Mouse (Mus musculus) kidney, postnatal 0 days (tissue): ENCODE results near the gene Tubgcp6. TPM values are rescaled to one million over a fixed set of nuclear protein-coding genes. Genes with fewer than 3 reads are reported as not detected.
A peak's percentile ranks its signal among the peaks of the same experiment; 100 is the strongest.

Source experiments
- ATAC-seq: fragments of 200-750 bp; cut with Nextera tagmentation; replicated peaks from 2 replicates; pipeline ENCODE4 v1.8.0; 2017; ENCODE audit warnings: low read depth, moderate number of reproducible peaks, moderate TSS enrichment, moderate library complexity; ENCODE audit not compliant: low FRiP score
- DNase-seq: peaks from one replicate; pipeline ENCODE4 v3.0.0-alpha.2; 2016; ENCODE audit warnings: low spot score
- H3K27ac ChIP-seq: fragments of 300-500 bp; sonication (generic); 2 replicates; pipeline ENCODE4 v1.5.1; 2014; ENCODE audit warnings: mild to moderate bottlenecking
- H3K27me3 ChIP-seq: fragments of 300-500 bp; sonication (generic); 2 replicates; pipeline ENCODE4 v1.6.1; 2014; ENCODE audit warnings: low read length, mixed read lengths; ENCODE audit not compliant: insufficient read depth
- H3K36me3 ChIP-seq: fragments of 300-500 bp; sonication (generic); 2 replicates; pipeline ENCODE4 v1.6.1; 2014; ENCODE audit warnings: low read length, mixed read lengths; ENCODE audit not compliant: insufficient read depth
- H3K4me1 ChIP-seq: fragments of 300-500 bp; sonication (generic); replicated peaks from 2 replicates; pipeline ENCODE4 v1.6.1; 2014; ENCODE audit warnings: antibody characterized with exemption, low read length, mixed read lengths; ENCODE audit not compliant: insufficient read depth
- H3K4me2 ChIP-seq: fragments of 300-500 bp; sonication (generic); 2 replicates; pipeline ENCODE4 v1.6.1; 2014; ENCODE audit warnings: mild to moderate bottlenecking, low read length, moderate library complexity, mixed read lengths
- H3K4me3 ChIP-seq: fragments of 300-500 bp; sonication (generic); replicated peaks from 2 replicates; pipeline ENCODE4 v1.5.1; 2014; ENCODE audit warnings: low read depth, low read length
- H3K9ac ChIP-seq: fragments of 300-500 bp; sonication (generic); 2 replicates; pipeline ENCODE4 v1.6.1; 2014; ENCODE audit warnings: low read depth, low read length
- H3K9me3 ChIP-seq: fragments of 300-500 bp; sonication (generic); replicated peaks from 2 replicates; pipeline ENCODE4 v1.6.1; 2016; ENCODE audit warnings: low read length, inconsistent platforms, mixed read lengths
- CTCF ChIP-seq: IDR thresholded peaks from 2 replicates; pipeline ENCODE4 v1.5.1; 2016; ENCODE audit warnings: antibody characterized with exemption, low read depth, mild to moderate bottlenecking, moderate library complexity
- WGBS: fragments of 180-500 bp; shearing (Covaris S2); extraction: QIAGEN DNeasy Blood & Tissue Kit; methylation state at CpG from one replicate; pipeline ENCODE4 v1.1.7; 2014; 5-methylcytosine and 5-hydroxymethylcytosine counted together
- microRNA-seq: library from miRNA; unstranded; fragments of <30 nt; microRNA quantifications from one replicate; pipeline ENCODE4, GENCODE M21; 2016
- polyA plus RNA-seq: library from polyadenylated mRNA; unstranded; fragments of >200 nt; fragmentation: Nextera tagmentation; extraction: Ambion mirVana; gene quantifications from 2 replicates; pipeline ENCODE4 v1.2.1, GENCODE M21; 2015

Tubgcp6 gene
- polyA plus RNA-seq, 1 experiment from 2014 or later: 6.6 TPM

DNA sequence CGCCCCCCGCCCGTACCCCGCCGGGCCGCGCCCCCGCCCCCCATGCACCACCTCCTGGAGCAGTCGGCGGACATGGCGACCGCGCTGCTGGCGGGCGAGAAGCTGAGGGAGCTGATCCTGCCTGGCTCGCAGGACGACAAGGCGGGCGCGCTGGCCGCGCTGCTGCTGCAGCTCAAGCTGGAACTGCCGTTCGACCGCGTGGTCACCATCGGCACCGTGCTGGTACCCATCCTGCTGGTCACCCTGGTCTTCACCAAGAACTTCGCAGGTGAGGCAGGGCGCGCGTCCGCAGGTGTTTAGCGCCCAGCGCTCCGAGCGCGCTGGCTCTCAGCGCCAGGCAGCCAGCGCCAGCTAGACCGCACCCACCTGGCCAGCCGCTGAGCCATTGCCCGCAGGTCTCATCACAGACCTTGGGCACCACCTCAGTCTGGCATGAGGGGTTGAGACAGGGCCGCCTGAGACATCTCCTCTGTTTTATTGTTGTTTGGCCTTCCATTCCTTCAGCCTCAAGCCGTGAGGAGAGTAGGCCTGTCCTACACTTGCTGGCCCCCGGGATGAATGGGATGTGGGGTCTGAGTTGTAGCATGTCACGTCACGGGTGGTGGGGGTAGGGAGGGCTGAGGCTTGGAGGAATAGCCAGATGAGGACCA lies 62.8 kb downstream of the Tubgcp6 start:
- peak overlapping the region; percentile 62 for H3K4me3 ChIP-seq
- H3K27ac ChIP-seq: no peak overlapping the region
- H3K9ac ChIP-seq: peak overlapping the region; percentile 53; the same call in 1 of the 2 replicates
- no peak for TF ChIP-seq CTCF
- no peak; the same call in 1 of the 2 replicates for ATAC-seq
- H3K9me3 ChIP-seq: no peaks in the 10 kb centered on the region
- peaks cover 20% of the 10 kb centered on the region for H3K27me3 ChIP-seq
- WGBS: 2% methylated on average over 43 of the region's 48 CpGs
- H3K4me2 ChIP-seq: peak overlapping the region; percentile 100
- H3K4me1 ChIP-seq: no peaks in the 10 kb centered on the region
- H3K36me3 ChIP-seq: no peaks in the 10 kb centered on the region
- DNase-seq: peak; percentile 23

DNA sequence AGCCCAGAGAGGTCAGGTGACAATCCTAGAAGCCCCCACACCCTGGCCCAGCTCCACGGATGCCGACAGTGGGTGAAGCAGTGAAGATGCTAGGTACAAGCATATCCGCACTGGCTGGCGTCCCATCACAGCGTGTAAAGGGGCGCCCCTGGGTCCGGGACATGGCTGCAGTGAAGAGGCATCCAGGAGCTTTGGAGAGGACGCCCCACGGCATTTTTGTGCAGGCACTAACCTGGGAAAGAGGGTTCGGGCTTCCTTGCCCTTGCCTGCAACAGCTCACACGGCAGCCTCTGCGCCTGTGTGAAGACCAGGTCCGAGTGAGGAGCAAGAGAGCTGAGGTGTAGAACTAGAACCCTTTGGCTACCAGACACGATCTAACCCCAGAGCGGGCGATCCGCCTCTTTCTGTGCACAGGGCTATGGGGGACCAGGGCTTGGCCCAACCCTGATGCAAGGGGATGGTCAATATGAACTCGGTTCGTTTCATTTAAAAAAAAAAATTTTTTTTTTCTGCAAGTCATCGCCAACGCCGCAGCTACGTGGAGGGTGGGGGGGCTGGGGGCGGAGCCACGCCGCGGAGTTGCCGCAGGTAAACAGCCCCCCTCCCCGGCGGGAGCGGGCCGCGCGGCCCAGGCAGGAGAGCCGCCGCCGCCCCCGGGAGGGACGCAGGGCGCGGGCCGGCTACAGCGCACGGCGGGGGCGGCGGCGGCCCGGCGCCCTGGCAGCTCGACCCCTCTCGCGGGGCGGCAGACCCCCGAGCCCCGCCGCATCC lies 63.6 kb downstream of the Tubgcp6 start, which contains the start of gene Panx2:
TSS of gene Panx2 (plus strand) at position 574 of the 771 bp plus-strand sequence.
- no peaks in the 10 kb centered on the region for H3K36me3 ChIP-seq
- H3K27me3 ChIP-seq: peaks cover 20% of the 10 kb centered on the region
- peak within 1 kb of the TSS; percentile 100 for H3K4me2 ChIP-seq
- no peak within 1 kb of the TSS for H3K27ac ChIP-seq
- H3K4me3 ChIP-seq: peak within 1 kb of the TSS; percentile 62
- ATAC-seq: 0 out of 2 replicates have a peak, but pooled peaks have one; percentile 34
- H3K9me3 ChIP-seq: no peaks in the 10 kb centered on the region
- no peak for TF ChIP-seq CTCF
- H3K4me1 ChIP-seq: no peaks in the 10 kb centered on the region
- DNase-seq: peak; percentile 16
- H3K9ac ChIP-seq: peak within 1 kb of the TSS; percentile 53; the same call in 1 of the 2 replicates
- WGBS: 1% methylated on average over 51 of the region's 57 CpGs

DNA sequence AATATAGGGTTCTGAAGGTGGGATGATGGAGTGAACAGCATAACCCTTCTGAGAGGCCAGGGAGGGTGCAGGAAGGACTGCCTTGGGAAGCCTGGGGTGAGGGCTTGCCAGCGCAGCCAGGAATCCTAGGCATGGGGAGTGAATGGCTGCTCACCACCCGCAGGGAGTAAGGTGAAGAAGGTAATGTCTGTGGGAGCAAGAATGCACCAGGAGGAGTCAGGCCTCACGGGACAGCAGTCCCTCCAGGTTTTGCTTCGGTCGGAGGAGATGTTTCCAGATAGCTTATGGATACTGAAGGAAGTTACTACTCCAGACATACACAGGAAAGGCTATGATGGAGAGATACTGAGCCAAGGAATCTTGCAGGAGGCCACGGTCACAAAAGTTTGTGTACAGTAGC lies 64.2 kb downstream of the Tubgcp6 start:
- Histone ChIP-seq H3K4me2 (peak overlapping the region; percentile 100; the same call in 1 of the 2 replicates), H3K4me3 (no peak overlapping the region), H3K4me1 (no peaks in the 10 kb centered on the region), H3K36me3 (no peaks in the 10 kb centered on the region), H3K27ac (no peak overlapping the region), H3K9me3 (no peaks in the 10 kb centered on the region), H3K9ac (no peak overlapping the region), H3K27me3 (peaks cover 20% of the 10 kb centered on the region)
- 15% methylated on average over 6 of the region's 6 CpGs for WGBS
- TF ChIP-seq CTCF: no peak
- no peak for DNase-seq
- ATAC-seq: no peak

DNA sequence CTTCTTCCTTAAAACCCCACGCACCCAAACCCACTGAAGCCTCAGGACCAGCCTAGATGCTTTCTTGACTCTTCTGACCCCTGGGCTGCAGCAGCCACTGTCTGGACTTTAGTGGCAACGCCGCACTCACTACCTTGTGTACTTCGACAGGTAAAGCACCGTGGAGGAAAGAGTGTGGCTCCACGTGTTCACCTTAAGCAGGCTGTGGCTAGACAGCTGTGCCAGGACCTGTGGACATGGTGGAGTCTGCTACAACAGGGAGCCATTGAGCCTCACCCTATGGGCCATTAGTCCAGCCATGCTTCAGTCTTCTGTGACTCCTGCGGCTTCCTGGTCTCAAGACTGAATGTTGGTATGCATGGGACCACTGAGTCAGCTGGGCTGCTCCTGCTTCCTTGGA lies 68.2 kb downstream of the Tubgcp6 start:
- no peak overlapping the region for H3K4me3 ChIP-seq
- H3K4me2 ChIP-seq: no peak overlapping the region
- no peak for DNase-seq
- H3K27ac ChIP-seq: no peak overlapping the region
- no peak for TF ChIP-seq CTCF
- H3K4me1 ChIP-seq: no peaks in the 10 kb centered on the region
- H3K36me3 ChIP-seq: no peaks in the 10 kb centered on the region
- peaks cover 12% of the 10 kb centered on the region; the same call in 1 of the 2 replicates for H3K27me3 ChIP-seq
- no peaks in the 10 kb centered on the region for H3K9me3 ChIP-seq
- WGBS: 85% methylated on average over 7 of the region's 7 CpGs
- no peak overlapping the region for H3K9ac ChIP-seq
- no peak for ATAC-seq

Small RNAs within 50 kb of the gene (microRNA-seq; reads per million reads assigned to microRNA genes)
- not detected for gene Mir7118

Other genes starting within 250 kb of the Tubgcp6 start
- gene Ttll8, start 168.7 kb downstream of the Tubgcp6 start, polyA plus RNA-seq: not detected in 2 replicates
- gene Mlc1, start 144.1 kb downstream of the Tubgcp6 start, polyA plus RNA-seq: 0.07 TPM in 1 of 2 replicates, not detected in the other
- not detected in 2 replicates for gene Mov10l1, start 140.2 kb downstream of the Tubgcp6 start, polyA plus RNA-seq
- 0.04 and 0.05 TPM in 2 replicates for gene Panx2, start 63.4 kb downstream of the Tubgcp6 start, polyA plus RNA-seq
- gene Trabd, start 48.0 kb downstream of the Tubgcp6 start, polyA plus RNA-seq: 48.9 and 50.3 TPM in 2 replicates
- gene Selenoo, start 34.0 kb downstream of the Tubgcp6 start, polyA plus RNA-seq: 18.3 and 21.3 TPM in 2 replicates
- 12.8 and 13.2 TPM in 2 replicates for gene Hdac10, start 5.6 kb upstream of the Tubgcp6 start, polyA plus RNA-seq
- gene Mapk12, start 17.6 kb upstream of the Tubgcp6 start, polyA plus RNA-seq: 12.3 and 13.5 TPM in 2 replicates
- 7.5 and 9.3 TPM in 2 replicates for gene Mapk11, start 26.5 kb upstream of the Tubgcp6 start, polyA plus RNA-seq
- gene Plxnb2, start 57.7 kb upstream of the Tubgcp6 start, polyA plus RNA-seq: 126 and 130 TPM in 2 replicates
- gene Dennd6b, start 73.4 kb upstream of the Tubgcp6 start, polyA plus RNA-seq: 10.4 and 11.7 TPM in 2 replicates
- gene Ppp6r2, start 88.4 kb upstream of the Tubgcp6 start, polyA plus RNA-seq: 25.9 and 26.8 TPM in 2 replicates
- gene Sbf1, start 192.2 kb upstream of the Tubgcp6 start, polyA plus RNA-seq: 30.0 and 37.2 TPM in 2 replicates
- gene Adm2, start 199.6 kb upstream of the Tubgcp6 start, polyA plus RNA-seq: 1.5 and 2.0 TPM in 2 replicates
- gene Miox, start 211.3 kb upstream of the Tubgcp6 start, polyA plus RNA-seq: 119 and 185 TPM in 2 replicates
- 46.1 and 48.1 TPM in 2 replicates for gene Lmf2, start 232.5 kb upstream of the Tubgcp6 start, polyA plus RNA-seq
- 100 and 108 TPM in 2 replicates for gene Ncaph2, start 232.6 kb upstream of the Tubgcp6 start, polyA plus RNA-seq